Mouse (Mus musculus) frontal cortex, postnatal 14 days (tissue): ENCODE results near the gene 2610001J05Rik.

Source experiments
- DNase-seq, 2 experiments: peaks; one replicate each; pipeline ENCODE4 v3.0.0; 2022; ENCODE audit warnings: low spot score in 2 of 2

The 2610001J05Rik gene

GRCm38 (mm10) chr6:13835720-13836665, 35.3 kb downstream of the 2610001J05Rik start:
- peak; percentile 29 to 38 for DNase-seq

- no peak for DNase-seq
These were observed 38.5 kb downstream of the 2610001J05Rik start for GRCm38 (mm10) chr6:13832770-13833169.

GRCm38 (mm10) chr6:13828877-13829276, 42.4 kb downstream of the 2610001J05Rik start:
- no peak for DNase-seq
